Mouse (Mus musculus): ENCODE results near the gene Tom1.
A peak's percentile ranks its signal among the peaks of the same experiment; 100 is the strongest.

Gene Tom1

DNA sequence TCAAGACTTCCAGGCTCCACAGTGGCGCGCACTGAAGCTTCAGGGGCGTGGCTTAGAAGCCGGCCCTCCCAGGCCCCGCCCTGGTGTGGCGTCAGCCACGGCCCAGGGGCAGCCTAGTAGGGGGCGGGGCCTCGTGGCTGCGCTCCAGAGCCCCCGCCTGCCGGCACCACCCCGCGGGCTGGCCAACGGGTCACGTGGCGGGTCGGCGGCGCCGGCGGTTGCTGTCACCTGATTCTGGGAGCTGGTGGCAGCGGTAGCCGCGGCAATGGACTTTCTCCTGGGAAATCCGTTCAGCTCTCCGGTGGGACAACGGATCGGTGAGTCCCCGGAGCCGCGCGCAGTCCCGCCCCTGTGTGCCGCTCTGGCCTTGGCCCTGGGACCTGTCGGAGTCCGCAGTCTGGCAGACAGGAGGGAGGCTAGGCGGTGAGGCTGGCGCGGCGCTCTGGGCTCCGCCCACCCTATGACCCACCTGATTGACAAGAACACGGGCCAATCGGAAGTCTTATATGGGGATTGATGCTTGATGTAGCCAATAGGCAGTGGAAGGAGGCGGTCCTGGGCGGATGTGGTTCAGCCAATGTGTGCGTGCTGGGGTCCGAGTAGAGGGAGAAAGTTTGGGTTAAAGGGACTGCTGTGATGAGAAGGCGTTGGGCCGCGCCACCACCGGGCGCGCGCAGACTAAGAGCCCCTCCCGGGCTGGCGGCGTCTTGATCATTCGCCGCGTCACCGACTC, at the start of gene Tom1:
TSS of gene Tom1 (plus strand) at position 195 of the 733 bp plus-strand sequence.
- peak; percentile 99 for DNase-seq

- DNase-seq: no peak
Observed at GRCm38 (mm10) chr8:74987436-74987835, 46.1 kb upstream of the Tom1 start.

- no peak for DNase-seq
Observed at GRCm38 (mm10) chr8:74990021-74990420, 43.5 kb upstream of the Tom1 start.

GRCm38 (mm10) chr8:74993081-74993474, 40.4 kb upstream of the Tom1 start, which contains the start of gene Hmgxb4:
TSS of gene Hmgxb4 (plus strand) at chr8:74993356.
- no peak for DNase-seq

DNA sequence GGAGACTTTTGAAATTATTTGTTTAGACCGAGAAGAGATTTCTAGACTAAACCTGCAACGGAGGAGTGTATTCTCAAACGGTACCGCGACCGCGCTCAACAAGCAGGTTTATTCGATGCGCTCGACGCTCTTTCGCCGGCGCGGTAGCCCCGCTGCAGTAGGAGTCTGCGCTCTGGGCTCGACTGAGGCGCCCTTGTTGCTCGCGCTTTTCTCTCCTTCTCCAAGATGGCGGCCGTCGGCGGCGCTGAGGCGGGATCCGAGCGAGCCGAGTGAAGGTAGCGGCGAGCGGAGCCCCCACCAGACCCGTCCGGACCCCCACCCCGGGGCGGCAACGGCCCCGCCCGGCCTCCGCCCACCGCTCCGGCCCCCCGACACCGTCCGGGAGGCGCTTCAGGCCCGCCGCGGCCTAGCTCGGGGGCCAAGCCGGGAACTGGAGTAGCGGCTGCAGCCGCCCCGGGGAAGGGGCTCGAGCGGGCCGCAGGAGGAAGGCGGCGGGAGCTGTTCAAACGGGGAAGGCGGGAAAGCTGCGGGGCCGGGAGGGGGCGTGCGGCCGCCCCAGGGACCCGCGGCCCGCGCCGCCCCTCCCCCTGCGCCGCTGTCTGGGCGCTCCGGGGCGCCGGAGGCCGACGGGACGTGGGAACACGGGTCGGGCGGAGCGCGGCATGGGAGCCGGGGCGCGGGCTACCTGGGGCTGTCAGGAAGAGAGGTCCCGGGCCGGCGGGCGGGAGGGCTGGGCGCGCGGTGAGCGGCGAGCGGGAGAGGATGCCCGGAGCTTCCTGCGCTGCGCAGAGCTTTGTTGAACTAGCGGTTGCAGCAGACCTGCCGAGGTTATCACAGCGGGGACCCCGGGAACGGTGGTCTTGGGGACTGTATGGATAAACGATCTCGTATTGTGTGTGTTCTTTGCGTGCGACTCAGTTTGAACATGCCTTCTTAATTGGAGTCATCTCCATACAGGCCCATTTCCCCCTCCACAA, 39.7 kb upstream of the Tom1 start:
- peak; percentile 85 for DNase-seq

DNA sequence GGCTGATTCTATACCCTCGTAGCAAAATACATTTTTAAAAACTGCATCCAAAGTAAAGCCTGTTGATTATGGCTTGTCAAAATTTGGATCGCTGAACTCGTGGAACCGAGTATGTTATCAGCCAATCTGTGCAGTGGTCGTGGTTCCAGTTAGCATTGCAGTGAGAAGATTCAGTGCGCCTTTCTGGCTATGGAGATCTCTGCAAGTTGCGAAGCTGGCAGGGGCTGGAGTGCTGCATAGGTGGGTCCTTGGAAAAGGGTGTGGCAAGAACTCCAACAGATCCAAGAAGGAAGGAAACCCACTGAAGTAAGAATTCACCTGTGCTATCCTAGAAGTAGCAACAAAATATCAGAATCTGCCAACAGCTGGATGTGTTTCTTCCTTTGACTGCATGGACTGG, 39.0 kb upstream of the Tom1 start:
- DNase-seq: no peak

DNA sequence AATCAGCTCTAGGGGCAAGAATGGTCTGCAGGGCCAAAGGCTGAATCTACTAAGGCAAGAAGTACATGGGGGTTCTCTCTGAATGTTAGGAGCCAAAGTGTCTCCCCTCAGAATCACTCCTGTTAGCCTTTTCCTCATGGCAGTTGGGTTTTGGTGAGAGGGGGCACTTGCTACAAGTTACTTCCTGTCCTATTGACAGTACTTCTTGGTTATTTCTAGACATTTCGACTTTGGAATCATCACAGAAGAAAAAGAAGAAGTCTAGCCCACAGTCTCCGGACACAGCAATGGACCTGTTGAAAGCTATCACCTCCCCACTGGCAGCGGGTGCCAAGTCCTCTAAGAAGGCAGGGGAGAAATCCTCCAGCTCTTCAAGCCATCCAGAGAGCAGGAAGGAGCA, 33.1 kb upstream of the Tom1 start:
- DNase-seq: no peak

- DNase-seq: no peak
Observed at GRCm38 (mm10) chr8:75008826-75009225, 24.7 kb upstream of the Tom1 start.

GRCm38 (mm10) chr8:75013557-75013956, 19.9 kb upstream of the Tom1 start:
- DNase-seq: no peak

DNA sequence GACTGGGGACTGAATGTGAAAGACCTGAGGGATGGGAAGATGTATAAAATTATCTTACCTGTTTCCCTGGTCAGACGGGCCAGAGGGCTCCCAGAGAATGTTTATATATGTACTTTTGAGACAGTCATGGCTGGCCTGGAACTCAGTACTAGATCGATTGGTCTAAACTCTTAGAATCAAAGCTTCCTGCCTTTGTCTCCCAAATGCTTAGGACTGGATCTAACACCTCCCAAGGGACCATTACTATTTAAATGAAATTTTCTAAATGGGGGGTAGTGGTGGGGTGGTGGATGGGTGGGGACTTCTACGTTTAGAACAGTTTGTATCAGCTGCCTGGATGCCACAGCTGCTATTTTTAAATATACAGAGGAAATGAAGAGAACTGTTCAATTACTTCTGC, 19.5 kb upstream of the Tom1 start:
- no peak for DNase-seq

- DNase-seq: no peak
Observed at GRCm38 (mm10) chr8:75015981-75016380, 17.5 kb upstream of the Tom1 start.

DNA sequence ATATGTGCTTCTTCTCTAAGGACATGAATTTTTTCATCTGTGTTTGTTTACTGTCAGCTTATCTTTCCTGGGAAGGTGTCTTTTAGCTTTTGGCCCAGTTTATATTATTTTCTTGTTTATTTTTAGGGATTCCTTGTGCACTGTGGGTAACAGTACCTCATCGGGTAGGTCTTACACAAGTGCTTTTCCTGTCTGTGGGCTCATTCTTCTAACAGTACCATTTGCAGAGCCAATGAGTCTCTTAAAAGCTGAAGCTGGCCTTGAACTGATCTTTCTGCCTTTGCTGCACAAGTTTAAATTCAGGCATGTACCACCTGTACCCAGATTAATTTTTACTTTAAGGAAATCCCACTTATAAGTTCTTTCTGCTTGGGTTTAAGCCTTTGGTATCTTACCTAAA, 17.1 kb upstream of the Tom1 start:
- no peak for DNase-seq

- no peak for DNase-seq
Observed at GRCm38 (mm10) chr8:75018274-75018972, 15.1 kb upstream of the Tom1 start.

DNA sequence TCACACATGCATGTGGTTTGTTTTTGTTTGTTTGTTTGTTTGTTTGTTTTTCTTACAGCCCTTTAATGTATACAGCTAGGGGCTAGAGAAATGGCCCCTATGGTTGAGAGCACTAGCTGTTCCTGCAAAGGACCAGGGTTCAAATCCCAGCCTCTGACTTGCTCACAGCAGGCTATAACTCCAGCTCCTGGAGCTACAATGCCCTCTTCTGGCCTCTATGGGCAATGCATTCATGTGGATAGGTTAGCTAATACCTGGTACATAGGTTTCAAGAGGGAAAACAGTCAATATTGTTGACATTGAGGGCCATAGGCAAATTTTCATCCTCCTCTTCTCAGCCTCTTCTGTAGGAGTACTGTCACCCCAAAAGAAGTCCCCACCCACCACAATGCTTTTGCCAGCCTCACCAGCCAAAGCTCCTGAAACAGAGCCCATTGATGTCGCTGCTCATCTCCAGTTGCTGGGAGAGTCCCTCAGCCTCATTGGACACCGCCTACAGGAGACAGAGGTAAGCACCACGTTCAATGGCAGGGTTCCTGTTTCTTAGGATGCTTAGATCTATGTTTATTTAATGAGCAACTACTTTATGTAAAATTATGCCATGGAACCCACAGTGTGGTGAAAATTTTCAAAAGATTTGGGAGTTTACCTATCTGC, 9.7 kb upstream of the Tom1 start:
- peak; percentile 38 for DNase-seq

DNA sequence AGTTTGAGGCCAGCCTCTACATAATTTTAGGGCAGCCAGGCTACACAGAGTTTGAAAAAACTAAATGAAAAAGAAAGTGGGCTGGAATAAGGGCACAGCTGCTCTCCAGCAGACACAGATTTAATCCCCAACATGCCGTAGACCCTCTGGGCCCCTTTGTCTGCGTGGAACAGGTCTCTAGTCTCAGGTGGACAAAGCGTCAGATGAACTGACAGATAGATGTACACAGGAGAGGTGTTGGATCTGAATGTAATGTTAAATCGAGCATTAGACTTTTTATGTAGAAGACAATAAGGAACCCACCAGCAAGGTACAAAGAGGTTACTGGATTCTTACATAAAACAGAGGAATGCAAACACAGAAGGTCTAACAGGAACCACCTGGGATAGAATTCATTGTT, 7.7 kb upstream of the Tom1 start:
- no peak for DNase-seq

DNA sequence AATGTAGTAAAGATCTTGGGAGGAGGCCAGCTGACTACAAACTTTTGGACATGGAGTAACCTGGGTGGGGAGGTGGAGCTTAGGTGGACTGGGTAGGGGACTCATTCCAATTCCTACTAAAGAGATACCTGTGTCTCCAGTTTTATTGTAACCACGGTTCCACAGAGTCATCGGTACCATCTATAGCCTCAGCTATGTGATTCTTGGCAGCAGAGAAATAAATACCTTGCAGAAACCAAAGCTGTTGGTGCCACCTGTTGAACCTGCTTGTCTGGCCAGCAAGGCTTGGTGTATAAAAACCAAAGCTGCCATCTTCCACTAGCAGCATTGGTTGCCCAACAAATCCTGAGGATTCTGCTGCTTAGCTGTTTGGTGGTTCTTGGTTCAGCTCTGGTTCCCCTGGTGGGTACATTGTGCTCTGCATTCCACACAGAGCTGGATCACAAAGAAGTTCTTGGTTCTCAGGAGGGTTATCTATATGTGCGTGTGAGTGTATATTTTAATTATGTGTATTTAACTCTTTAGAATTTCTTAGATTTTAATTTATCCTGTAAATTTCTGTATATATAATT, 3.0 kb upstream of the Tom1 start:
- no peak for DNase-seq

DNA sequence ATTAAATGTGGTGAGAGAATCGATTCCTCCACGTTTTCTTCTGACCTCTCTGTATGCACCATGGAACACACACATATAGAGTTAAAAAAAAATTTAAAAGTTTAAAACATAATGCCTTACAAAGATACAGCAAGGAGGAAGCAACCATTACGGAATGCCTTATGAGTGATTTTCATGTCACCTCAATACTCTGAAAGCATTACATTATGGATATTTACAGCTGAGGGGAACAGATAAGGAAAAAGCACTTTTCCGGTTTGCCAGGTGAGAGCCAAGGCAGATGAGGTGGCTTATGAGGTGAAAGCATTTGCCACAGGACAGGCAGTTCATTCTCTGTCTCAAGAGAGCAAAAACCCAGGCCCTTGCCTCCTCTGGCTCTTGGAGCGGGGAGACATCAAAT, 544 bp upstream of the Tom1 start:
- no peak for DNase-seq

DNA sequence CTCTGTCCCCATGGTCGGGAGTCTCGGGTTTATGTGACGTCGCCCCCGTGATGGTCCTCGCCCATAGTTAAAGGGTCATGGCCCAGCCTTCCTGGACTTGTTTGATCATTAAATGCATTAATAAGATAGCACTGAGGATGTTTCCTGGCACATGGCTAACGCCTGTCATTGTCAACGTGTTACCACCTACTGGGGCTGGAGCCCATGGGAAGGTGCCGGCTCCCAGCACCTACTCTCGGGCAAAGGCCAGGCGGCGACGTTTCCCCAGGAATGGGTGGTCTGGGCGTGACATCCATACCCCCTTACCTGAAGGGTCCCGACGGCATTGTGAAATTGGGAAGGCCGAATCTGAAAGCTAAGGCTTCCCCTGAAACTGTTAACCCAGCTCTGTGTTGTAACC, 780 bp downstream of the Tom1 start:
- DNase-seq: no peak

DNA sequence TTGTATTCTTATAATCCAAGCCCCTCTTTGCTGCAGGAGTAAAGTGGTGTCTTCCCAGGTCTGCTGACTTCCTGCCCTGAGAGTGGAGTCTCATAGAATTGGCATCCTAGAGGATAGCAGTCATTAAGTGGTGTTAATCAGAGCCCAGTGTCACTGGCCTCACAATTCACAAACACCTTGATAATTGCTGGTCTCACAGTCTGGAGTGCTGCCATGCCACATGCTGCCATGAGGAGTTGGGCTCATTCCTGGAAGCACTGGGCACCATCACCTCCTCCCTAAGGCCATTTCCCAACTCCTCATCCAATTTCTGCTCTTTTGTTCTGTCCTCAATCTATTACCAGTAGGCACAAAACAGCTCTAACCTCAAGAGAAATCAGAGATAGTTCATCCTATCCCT, 2.1 kb downstream of the Tom1 start:
- DNase-seq: no peak

GRCm38 (mm10) chr8:75038497-75038896, 5.0 kb downstream of the Tom1 start:
- no peak for DNase-seq

DNA sequence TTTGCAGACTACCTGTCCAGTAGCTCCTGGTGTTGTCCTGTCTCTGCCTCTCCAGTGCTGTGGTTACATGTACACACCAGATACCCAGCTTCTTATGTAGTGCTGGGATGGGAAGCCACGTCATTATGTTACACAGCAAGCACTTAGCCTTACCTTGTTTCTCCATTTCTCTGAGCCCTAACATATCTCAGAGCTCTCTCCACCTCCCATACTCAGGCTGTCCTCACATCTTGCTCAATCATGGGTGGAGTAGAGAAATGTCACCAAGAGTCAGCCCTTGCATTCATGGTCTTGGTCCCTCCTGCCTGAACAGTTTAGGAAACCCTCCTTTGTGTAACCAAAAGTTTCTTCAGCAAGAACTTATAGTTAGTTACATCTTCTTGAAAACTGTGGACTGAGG, 6.2 kb downstream of the Tom1 start:
- DNase-seq: no peak

DNA sequence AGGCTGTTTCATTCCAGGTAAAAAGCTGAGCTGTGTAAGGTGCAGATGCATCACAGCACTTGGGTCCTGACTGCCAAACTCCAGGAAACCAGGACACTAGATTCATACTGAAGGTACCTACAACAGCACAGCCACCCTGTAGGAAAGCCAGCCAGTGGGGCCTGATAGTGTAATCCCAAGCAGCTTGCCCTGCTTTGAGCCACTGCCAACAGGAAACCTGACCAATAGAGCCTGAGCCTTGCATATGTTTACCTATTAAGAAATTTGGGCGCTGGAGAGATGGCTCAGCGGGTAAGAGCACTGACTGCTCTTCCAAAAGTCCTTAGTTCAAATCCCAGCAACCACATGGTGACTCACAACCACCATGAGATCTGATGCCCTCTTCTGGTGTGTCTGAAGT, 8.7 kb downstream of the Tom1 start:
- no peak for DNase-seq

GRCm38 (mm10) chr8:75042974-75043373, 9.5 kb downstream of the Tom1 start:
- no peak for DNase-seq

Data from thymus, postnatal 25 days (tissue).